Mouse (Mus musculus) bone marrow macrophage, adult 2 months (primary cell): Measurements from ENCODE around the gene Nek8.

Experiments used
- CTCF ChIP-seq: IDR thresholded peaks from 2 replicates; pipeline ENCODE4 v1.5.1; 2012; ENCODE audit warnings: low read depth, mild to moderate bottlenecking, low read length, moderate library complexity
- POLR2A ChIP-seq: IDR thresholded peaks from 2 replicates; pipeline ENCODE4 v1.6.1; 2012; ENCODE audit warnings: mild to moderate bottlenecking, low read depth, low read length, borderline replicate concordance

- TF ChIP-seq CTCF, result no peak
- no peak for TF ChIP-seq POLR2A
Observed at GRCm38 (mm10) chr11:78138023-78138422, 38.5 kb downstream of the Nek8 start.
